Mouse (Mus musculus) E14TG2a.4 (cell line): ENCODE measurements at regions not wholly inside any gene's neighbourhood (a gene's known extent, or its start where the extent isn't known, plus 50 kb on each side); places are given as distances from the start of the nearest gene placed in this dataset.

Source experiments
- CTCF ChIP-seq: conservative IDR thresholded peaks from 2 replicates; pipeline ENCODE4 v1.5.1; 2014; ENCODE audit warnings: low read length
- POU5F1 ChIP-seq: IDR thresholded peaks from 2 replicates; pipeline ENCODE4 v1.6.1; 2014; ENCODE audit warnings: low read length, borderline replicate concordance

GRCm38 (mm10) chr6:138800836-138801740 lies 142.7 kb upstream of the Igbp1b start:
- TF ChIP-seq CTCF, result no peak
- no peak for TF ChIP-seq POU5F1
